Mouse (Mus musculus) myocyte (in vitro differentiated cells): Measurements from ENCODE around the gene Fndc3a. TPM values are rescaled to one million over a fixed set of nuclear protein-coding genes. Genes with fewer than 3 reads are reported as not detected.

Experiments
- H3K27me3 ChIP-seq: one replicate; pipeline ENCODE4 v1.6.1; 2011; ENCODE audit not compliant: control insufficient read depth, insufficient read depth, insufficient read length
- H3K36me3 ChIP-seq: one replicate; pipeline ENCODE4 v1.6.1; 2011; ENCODE audit not compliant: control insufficient read depth, insufficient read depth
- H3K4me2 ChIP-seq: one replicate; pipeline ENCODE4 v1.6.1; 2011; ENCODE audit warnings: low read depth, control low read depth
- H3K4me3 ChIP-seq: one replicate; pipeline ENCODE4 v1.5.1; 2011; ENCODE audit warnings: mild to moderate bottlenecking, control low read depth, moderate library complexity
- H3K79me2 ChIP-seq: one replicate; pipeline ENCODE4 v1.6.1; 2011; ENCODE audit not compliant: control insufficient read depth, insufficient read depth
- H3ac ChIP-seq: one replicate; pipeline ENCODE4 v1.6.1; 2011; ENCODE audit not compliant: control insufficient read depth, insufficient read length
- CEBPB ChIP-seq: IDR thresholded peaks from 2 replicates; pipeline ENCODE4 v1.6.1; 2011; ENCODE audit warnings: mild to moderate bottlenecking, moderate library complexity; ENCODE audit not compliant: poor library complexity, insufficient read depth, severe bottlenecking
- E2F4 ChIP-seq: IDR thresholded peaks from one replicate; pipeline ENCODE4 v1.6.1; 2011; ENCODE audit warnings: mild to moderate bottlenecking, control low read depth, moderate library complexity; ENCODE audit not compliant: insufficient read depth
- MAX ChIP-seq: IDR thresholded peaks from one replicate; pipeline ENCODE4 v1.6.1; 2011; ENCODE audit warnings: low read depth, mild to moderate bottlenecking, control low read depth
- MYOD1 ChIP-seq, 3 experiments: IDR thresholded peaks; one replicate each; pipeline ENCODE4 v1.6.1; 2011; ENCODE audit warnings: control low read depth in 2 of 3, low read depth in 2 of 3, mild to moderate bottlenecking in 2 of 3, moderate library complexity in 1 of 3; ENCODE audit not compliant: insufficient read length in 2 of 3, control insufficient read depth in 1 of 3
- MYOG ChIP-seq, 3 experiments: IDR thresholded peaks; one replicate each; pipeline ENCODE4 v1.6.1; 2011; ENCODE audit warnings: control low read depth in 2 of 3, low read depth in 2 of 3, mild to moderate bottlenecking in 2 of 3; ENCODE audit not compliant: insufficient read length in 2 of 3, control insufficient read depth in 1 of 3, insufficient read depth in 1 of 3
- POLR2A ChIP-seq: IDR thresholded peaks from one replicate; pipeline ENCODE4 v1.6.1; 2011; ENCODE audit warnings: low read depth, mild to moderate bottlenecking, control low read depth, moderate library complexity; ENCODE audit not compliant: insufficient read length
- POLR2AphosphoS2 ChIP-seq: IDR thresholded peaks from one replicate; pipeline ENCODE4 v1.6.1; 2011; ENCODE audit warnings: low read depth, control low read depth; ENCODE audit not compliant: insufficient read length
- REST ChIP-seq: IDR thresholded peaks from one replicate; pipeline ENCODE4 v1.6.1; 2011; ENCODE audit warnings: mild to moderate bottlenecking, control low read depth, moderate library complexity; ENCODE audit not compliant: insufficient read depth, insufficient read length
- SRF ChIP-seq: IDR thresholded peaks from one replicate; pipeline ENCODE4 v1.6.1; 2011; ENCODE audit warnings: low read depth; ENCODE audit not compliant: control insufficient read depth, insufficient read length
- TCF12 ChIP-seq: IDR thresholded peaks from one replicate; pipeline ENCODE4 v1.6.1; 2011; ENCODE audit warnings: mild to moderate bottlenecking, control low read depth; ENCODE audit not compliant: poor library complexity, insufficient read depth, severe bottlenecking
- TCF3 ChIP-seq: IDR thresholded peaks from one replicate; pipeline ENCODE4 v1.6.1; 2011; ENCODE audit warnings: low read depth, control low read depth; ENCODE audit not compliant: insufficient read length
- USF1 ChIP-seq: IDR thresholded peaks from one replicate; pipeline ENCODE4 v1.6.1; 2011; ENCODE audit warnings: low read depth, mild to moderate bottlenecking, control low read depth, moderate library complexity
- polyA plus RNA-seq: library from polyadenylated mRNA; unstranded; fragments of >200 nt; fragmentation: generic; extraction: Trizol; gene quantifications from one replicate; pipeline ENCODE4 v1.2.1, GENCODE M21; 2012; ENCODE audit warnings: missing spikeins

Gene Fndc3a
- polyA plus RNA-seq, 1 experiment: 7.2 TPM

DNA sequence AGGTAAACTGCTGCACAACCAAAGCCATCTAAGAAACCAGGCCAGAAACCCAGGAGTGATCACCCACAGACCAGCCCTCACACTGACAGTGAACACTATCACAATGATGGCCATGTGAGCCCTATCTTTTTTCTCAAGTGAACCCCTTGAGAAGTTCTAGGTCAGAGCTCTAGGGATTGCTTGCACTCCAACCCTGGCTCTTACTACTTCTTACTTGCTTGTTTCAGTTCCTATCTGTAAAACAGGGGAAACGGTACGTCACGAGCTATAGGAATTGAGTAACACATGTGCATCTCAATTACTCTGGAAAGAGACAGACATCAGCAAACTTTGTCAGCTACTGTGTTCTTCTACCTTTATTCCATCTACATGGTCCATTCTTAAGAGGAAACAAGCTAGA lies 128.8 kb downstream of the Fndc3a start:
- Histone ChIP-seq H3K79me2 (no peaks in the 10 kb centered on the region), H3ac (no peak overlapping the region), H3K36me3 (peaks cover 42% of the 10 kb centered on the region), H3K4me2 (no peak overlapping the region), H3K27me3 (no peaks in the 10 kb centered on the region), H3K4me3 (no peak overlapping the region)
- TF ChIP-seq E2F4 (no peak), TCF12 (no peak), POLR2A (no peak), MAX (no peak), SRF (no peak), USF1 (no peak), CEBPB (no peak), TCF3 (no peak), POLR2AphosphoS2 (no peak), MYOG (IDR thresholded peaks at IDR 0.05; ENCODE audit: control insufficient read depth in 1 of 3, insufficient read depth in 1 of 3, insufficient read length in 2 of 3, low read depth in 2 of 3) (no peak), MYOD1 (IDR thresholded peaks at IDR 0.05; ENCODE audit: control insufficient read depth in 1 of 3, insufficient read length in 2 of 3, low read depth in 2 of 3) (no peak), REST (no peak)

DNA sequence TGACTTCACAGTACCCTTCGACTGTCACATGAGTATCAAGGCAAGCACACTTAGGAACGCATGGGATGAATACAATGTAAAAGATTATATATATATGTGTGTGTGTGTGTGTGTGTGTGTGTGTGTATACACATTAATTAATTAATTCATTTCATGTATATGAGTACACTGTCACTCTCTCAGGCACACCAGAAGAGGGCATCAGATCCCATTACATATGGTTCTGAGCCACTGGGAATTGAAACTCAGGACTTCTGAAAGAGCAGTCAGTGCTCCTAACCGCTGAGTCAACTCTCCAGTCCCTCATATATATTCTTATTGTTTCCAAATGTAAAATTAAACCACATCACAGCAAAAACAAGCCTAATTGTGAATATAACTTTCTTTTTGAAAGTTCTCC lies 133.5 kb downstream of the Fndc3a start:
- H3K36me3 ChIP-seq: peaks cover 33% of the 10 kb centered on the region
- H3K27me3 ChIP-seq: no peaks in the 10 kb centered on the region

DNA sequence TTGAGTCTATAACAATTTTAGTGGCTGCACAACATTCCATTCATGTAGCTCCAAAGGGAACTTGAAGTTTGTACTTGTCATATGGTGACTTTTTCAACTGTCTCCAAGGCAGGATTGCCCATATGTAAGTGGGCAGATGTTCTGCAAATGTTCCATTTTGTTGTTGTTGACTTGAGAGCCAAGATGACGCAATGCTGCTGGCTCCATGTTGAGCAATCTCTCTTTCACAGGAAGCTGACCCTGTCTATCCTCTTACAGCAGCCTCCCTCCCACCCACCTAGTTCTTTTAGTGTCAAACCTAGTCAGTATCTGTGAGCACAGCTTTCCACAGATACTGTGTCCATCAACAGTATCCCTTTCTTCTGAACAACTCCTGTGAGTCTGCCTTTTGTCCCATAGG lies 145.9 kb downstream of the Fndc3a start:
- Histone ChIP-seq H3ac (no peak overlapping the region), H3K36me3 (peaks cover 59% of the 10 kb centered on the region), H3K27me3 (no peaks in the 10 kb centered on the region), H3K4me2 (no peak overlapping the region), H3K79me2 (no peaks in the 10 kb centered on the region), H3K4me3 (no peak overlapping the region)
- TF ChIP-seq REST (no peak), CEBPB (0 out of 2 replicates have a peak, but pooled peaks have one; percentile 60), POLR2AphosphoS2 (no peak)

More for the DNA sequence above, 133.5 kb downstream of the Fndc3a start:
- Histone ChIP-seq H3K4me2 (no peak overlapping the region), H3K4me3 (no peak overlapping the region), H3ac (no peak overlapping the region), H3K79me2 (no peaks in the 10 kb centered on the region)
- TF ChIP-seq TCF3: no peak
- TF ChIP-seq MYOG (IDR thresholded peaks at IDR 0.05; ENCODE audit: control insufficient read depth in 1 of 3, insufficient read depth in 1 of 3, insufficient read length in 2 of 3, low read depth in 2 of 3): no peak
- TF ChIP-seq SRF: no peak
- TF ChIP-seq MAX: no peak
- no peak for TF ChIP-seq CEBPB
- no peak for TF ChIP-seq USF1
- TF ChIP-seq POLR2A: no peak

DNA sequence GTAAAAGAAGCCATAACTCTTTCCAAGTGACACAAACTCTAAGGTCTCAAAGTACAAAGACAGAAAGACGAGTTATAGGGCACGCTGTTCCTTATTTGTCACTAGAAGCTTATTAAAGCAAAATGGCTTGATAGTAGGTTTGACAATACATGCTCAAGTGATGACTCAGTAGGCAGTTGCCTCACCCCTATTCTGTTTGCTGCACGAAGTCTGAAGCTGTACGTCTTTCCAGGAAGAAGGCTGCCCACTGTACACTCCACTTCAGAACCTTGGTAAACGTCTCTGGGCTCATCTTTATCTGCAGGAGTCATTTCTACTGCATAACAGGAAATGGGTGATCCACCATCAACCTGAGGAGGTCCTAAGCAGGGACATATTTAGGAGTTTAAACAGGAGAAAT lies 151.0 kb downstream of the Fndc3a start:
- H3K4me2 ChIP-seq: no peak overlapping the region
- H3K36me3 ChIP-seq: peaks cover 78% of the 10 kb centered on the region

DNA sequence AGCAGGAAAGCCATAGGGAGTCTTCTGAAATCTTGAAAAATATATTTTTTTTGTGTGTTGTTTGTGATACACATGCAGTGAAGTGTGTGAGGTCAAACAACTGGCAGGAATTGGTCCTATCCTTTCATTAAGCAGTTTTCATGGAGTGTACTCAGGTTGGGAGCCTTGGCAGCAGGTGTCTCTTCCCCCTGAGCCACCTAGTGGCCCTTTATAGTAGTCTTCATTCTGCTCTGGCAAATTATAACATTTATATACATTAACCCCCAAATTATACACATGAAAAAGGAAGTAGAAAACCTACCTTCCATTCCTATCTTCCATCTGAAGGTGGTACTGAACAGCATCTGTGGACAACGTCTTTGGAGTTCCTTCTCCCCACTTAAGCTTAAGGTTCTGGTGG lies 154.0 kb downstream of the Fndc3a start:
- no peaks in the 10 kb centered on the region for H3K27me3 ChIP-seq
- H3ac ChIP-seq: no peak overlapping the region
- H3K36me3 ChIP-seq: peaks cover 84% of the 10 kb centered on the region
- H3K4me2 ChIP-seq: no peak overlapping the region
- no peak overlapping the region for H3K4me3 ChIP-seq
- H3K79me2 ChIP-seq: no peaks in the 10 kb centered on the region
- TF ChIP-seq USF1 (no peak), CEBPB (no peak), POLR2A (no peak), E2F4 (no peak), TCF3 (no peak), MYOD1 (IDR thresholded peaks at IDR 0.05; ENCODE audit: control insufficient read depth in 1 of 3, insufficient read length in 2 of 3, low read depth in 2 of 3) (no peak), POLR2AphosphoS2 (no peak)

More for the DNA sequence above, 151.0 kb downstream of the Fndc3a start:
- Histone ChIP-seq H3ac (no peak overlapping the region), H3K79me2 (no peaks in the 10 kb centered on the region), H3K4me3 (no peak overlapping the region), H3K27me3 (no peaks in the 10 kb centered on the region)
- TF ChIP-seq E2F4 (no peak), SRF (no peak), TCF12 (no peak), MYOD1 (IDR thresholded peaks at IDR 0.05; ENCODE audit: control insufficient read depth in 1 of 3, insufficient read length in 2 of 3, low read depth in 2 of 3) (no peak), USF1 (no peak), TCF3 (no peak), CEBPB (no peak), MYOG (IDR thresholded peaks at IDR 0.05; ENCODE audit: control insufficient read depth in 1 of 3, insufficient read depth in 1 of 3, insufficient read length in 2 of 3, low read depth in 2 of 3) (no peak), POLR2A (no peak), POLR2AphosphoS2 (no peak), MAX (no peak), REST (no peak)
